Mouse (Mus musculus): Measurements from ENCODE around the gene Scnn1a. TPM values are rescaled to one million over a fixed set of nuclear protein-coding genes. Genes with fewer than 3 reads are reported as not detected.

The Scnn1a gene
- polyA plus RNA-seq, 1 experiment from 2014 or later: 8.8 TPM

- H3K9ac ChIP-seq: no peak overlapping the region
- WGBS: 51% methylated on average over 4 of the region's 4 CpGs
- no peak overlapping the region for H3K4me2 ChIP-seq (replicated peaks)
- peak overlapping the region; percentile 58 for H3K27ac ChIP-seq (replicated peaks)
- H3K36me3 ChIP-seq: no peaks in the 10 kb centered on the region
- peaks cover 40% of the 10 kb centered on the region for H3K4me1 ChIP-seq
- no peaks in the 10 kb centered on the region for H3K27me3 ChIP-seq
- no peak for ATAC-seq (ENCODE audit: insufficient number of reproducible peaks, low FRiP score, low TSS enrichment, low read depth)
- H3K4me3 ChIP-seq (replicated peaks): no peak overlapping the region
- no peaks in the 10 kb centered on the region for H3K9me3 ChIP-seq (replicated peaks)
Measured at GRCm38 (mm10) chr6:125344866-125345265, 24.4 kb downstream of the Scnn1a start.

- no peaks in the 10 kb centered on the region for H3K27me3 ChIP-seq
- H3K4me3 ChIP-seq (replicated peaks): no peak overlapping the region
- no peaks in the 10 kb centered on the region for H3K9me3 ChIP-seq (replicated peaks)
- ATAC-seq (ENCODE audit: insufficient number of reproducible peaks, low FRiP score, low TSS enrichment, low read depth): no peak
- peaks cover 38% of the 10 kb centered on the region for H3K4me1 ChIP-seq
- no peak overlapping the region for H3K4me2 ChIP-seq (replicated peaks)
- WGBS: 69% methylated on average over 1 of the region's 1 CpGs
- H3K9ac ChIP-seq: no peak overlapping the region
- H3K27ac ChIP-seq (replicated peaks): peak overlapping the region; percentile 58; the same call in 1 of the 2 replicates
- no peaks in the 10 kb centered on the region for H3K36me3 ChIP-seq
Measured at GRCm38 (mm10) chr6:125345625-125346024, 25.2 kb downstream of the Scnn1a start.

GRCm38 (mm10) chr6:125346029-125346428 lies 25.6 kb downstream of the Scnn1a start:
- 55% methylated on average over 2 of the region's 2 CpGs for whole genome bisulfite sequencing
- ATAC-seq (ENCODE audit: insufficient number of reproducible peaks, low FRiP score, low TSS enrichment, low read depth): no peak
- Histone ChIP-seq H3K4me2 (replicated peaks) (no peak overlapping the region), H3K36me3 (no peaks in the 10 kb centered on the region), H3K27ac (replicated peaks) (0 out of 2 replicates have a peak overlapping the region, but pooled peaks have one; percentile 58), H3K27me3 (no peaks in the 10 kb centered on the region), H3K4me1 (peaks cover 42% of the 10 kb centered on the region), H3K9me3 (replicated peaks) (no peaks in the 10 kb centered on the region), H3K9ac (no peak overlapping the region), H3K4me3 (replicated peaks) (no peak overlapping the region)

- H3K27ac ChIP-seq (replicated peaks): peak within 1 kb of the TSS; percentile 89
- WGBS: 6% methylated on average over 22 of the region's 22 CpGs
- ATAC-seq (ENCODE audit: insufficient number of reproducible peaks, low FRiP score, low TSS enrichment, low read depth): no peak
- H3K4me2 ChIP-seq (replicated peaks): peak within 1 kb of the TSS; percentile 85
- no peaks in the 10 kb centered on the region for H3K9me3 ChIP-seq (replicated peaks)
- peak within 1 kb of the TSS; percentile 81 for H3K9ac ChIP-seq
- peak within 1 kb of the TSS; percentile 76 for H3K4me3 ChIP-seq (replicated peaks)
- no peaks in the 10 kb centered on the region for H3K36me3 ChIP-seq
- H3K27me3 ChIP-seq: no peaks in the 10 kb centered on the region
- peaks cover 61% of the 10 kb centered on the region for H3K4me1 ChIP-seq
Measured at GRCm38 (mm10) chr6:125348721-125349574, 28.5 kb downstream of the Scnn1a start, which contains the start of gene Tnfrsf1a. Tnfrsf1a (plus strand) TSS chr6:125349362.

GRCm38 (mm10) chr6:125349575-125350230 lies 29.2 kb downstream of the Scnn1a start:
- peak overlapping the region; percentile 85 for H3K4me2 ChIP-seq (replicated peaks)
- H3K36me3 ChIP-seq: no peaks in the 10 kb centered on the region
- H3K27me3 ChIP-seq: no peaks in the 10 kb centered on the region
- H3K9ac ChIP-seq: peak overlapping the region; percentile 81
- peaks cover 61% of the 10 kb centered on the region for H3K4me1 ChIP-seq
- ATAC-seq (ENCODE audit: insufficient number of reproducible peaks, low FRiP score, low TSS enrichment, low read depth): peak; percentile 85
- H3K27ac ChIP-seq (replicated peaks): peak overlapping the region; percentile 89
- H3K9me3 ChIP-seq (replicated peaks): no peaks in the 10 kb centered on the region
- WGBS: under 1% methylated on average over 27 of the region's 27 CpGs
- H3K4me3 ChIP-seq (replicated peaks): peak overlapping the region; percentile 76

- 2% methylated on average over 20 of the region's 20 CpGs for WGBS
- peak overlapping the region; percentile 89 for H3K27ac ChIP-seq (replicated peaks)
- no peaks in the 10 kb centered on the region for H3K9me3 ChIP-seq (replicated peaks)
- peak overlapping the region; percentile 76 for H3K4me3 ChIP-seq (replicated peaks)
- peaks cover 64% of the 10 kb centered on the region for H3K4me1 ChIP-seq
- no peaks in the 10 kb centered on the region for H3K36me3 ChIP-seq
- ATAC-seq (ENCODE audit: insufficient number of reproducible peaks, low FRiP score, low TSS enrichment, low read depth): no peak
- H3K9ac ChIP-seq: peak overlapping the region; percentile 81
- peak overlapping the region; percentile 85 for H3K4me2 ChIP-seq (replicated peaks)
- no peaks in the 10 kb centered on the region for H3K27me3 ChIP-seq
Measured at GRCm38 (mm10) chr6:125350231-125350994, 30.0 kb downstream of the Scnn1a start.

GRCm38 (mm10) chr6:125350995-125351324 lies 30.5 kb downstream of the Scnn1a start:
- no peaks in the 10 kb centered on the region for H3K9me3 ChIP-seq (replicated peaks)
- H3K4me1 ChIP-seq: peaks cover 69% of the 10 kb centered on the region
- H3K4me2 ChIP-seq (replicated peaks): peak overlapping the region; percentile 85
- H3K27ac ChIP-seq (replicated peaks): no peak overlapping the region
- 72% methylated on average over 2 of the region's 2 CpGs for WGBS
- H3K36me3 ChIP-seq: no peaks in the 10 kb centered on the region
- ATAC-seq (ENCODE audit: insufficient number of reproducible peaks, low FRiP score, low TSS enrichment, low read depth): no peak
- H3K4me3 ChIP-seq (replicated peaks): peak overlapping the region; percentile 76
- no peak overlapping the region; the same call in 1 of the 2 replicates for H3K9ac ChIP-seq
- no peaks in the 10 kb centered on the region for H3K27me3 ChIP-seq

GRCm38 (mm10) chr6:125351368-125352045 lies 31.0 kb downstream of the Scnn1a start:
- no peak overlapping the region for H3K9ac ChIP-seq
- H3K4me2 ChIP-seq (replicated peaks): peak overlapping the region; percentile 85
- H3K9me3 ChIP-seq (replicated peaks): no peaks in the 10 kb centered on the region
- no peak for ATAC-seq (ENCODE audit: insufficient number of reproducible peaks, low FRiP score, low TSS enrichment, low read depth)
- 59% methylated on average over 8 of the region's 8 CpGs for WGBS
- H3K27me3 ChIP-seq: no peaks in the 10 kb centered on the region
- peaks cover 74% of the 10 kb centered on the region for H3K4me1 ChIP-seq
- peak overlapping the region; percentile 76 for H3K4me3 ChIP-seq (replicated peaks)
- 0 out of 2 replicates have a peak overlapping the region, but pooled peaks have one; percentile 29 for H3K27ac ChIP-seq (replicated peaks)
- H3K36me3 ChIP-seq: no peaks in the 10 kb centered on the region

- Histone ChIP-seq H3K9me3 (replicated peaks) (no peaks in the 10 kb centered on the region), H3K36me3 (0 out of 2 replicates have a peak, but pooled peaks cover under 1% of the 10 kb centered on the region), H3K27me3 (no peaks in the 10 kb centered on the region), H3K27ac (replicated peaks) (0 out of 2 replicates have a peak overlapping the region, but pooled peaks have one; percentile 29), H3K4me1 (peaks cover 74% of the 10 kb centered on the region), H3K9ac (no peak overlapping the region), H3K4me2 (replicated peaks) (peak overlapping the region; percentile 85; the same call in 1 of the 2 replicates), H3K4me3 (replicated peaks) (no peak overlapping the region)
- WGBS: 60% methylated on average over 5 of the region's 5 CpGs
- no peak for ATAC-seq (ENCODE audit: insufficient number of reproducible peaks, low FRiP score, low TSS enrichment, low read depth)
Measured at GRCm38 (mm10) chr6:125352046-125352384, 31.6 kb downstream of the Scnn1a start.

- Histone ChIP-seq H3K27me3 (no peaks in the 10 kb centered on the region), H3K9ac (no peak overlapping the region), H3K36me3 (peaks cover 9% of the 10 kb centered on the region), H3K4me1 (peaks cover 81% of the 10 kb centered on the region), H3K9me3 (replicated peaks) (no peaks in the 10 kb centered on the region), H3K27ac (replicated peaks) (no peak overlapping the region), H3K4me3 (replicated peaks) (peak overlapping the region; percentile 2; the same call in 1 of the 2 replicates), H3K4me2 (replicated peaks) (0 out of 2 replicates have a peak overlapping the region, but pooled peaks have one; percentile 10)
- ATAC-seq (ENCODE audit: insufficient number of reproducible peaks, low FRiP score, low TSS enrichment, low read depth): no peak
- 48% methylated on average over 4 of the region's 4 CpGs for WGBS
Measured at GRCm38 (mm10) chr6:125352811-125353210, 32.4 kb downstream of the Scnn1a start.

Measured in embryonic facial prominence, embryonic 15.5 days (tissue).